Mouse (Mus musculus) testis, adult 2 months (tissue): ENCODE measurements around the gene Isoc2b.

Experiments
- CTCF ChIP-seq: fragments of 200-500 bp; IDR thresholded peaks from 2 replicates; pipeline ENCODE4 v1.5.1; 2012; ENCODE audit warnings: low read depth, mild to moderate bottlenecking, inconsistent platforms, low read length, moderate library complexity; ENCODE audit not compliant: control insufficient read depth, insufficient read depth, insufficient replicate concordance
- POLR2A ChIP-seq: fragments of 200-500 bp; IDR thresholded peaks from 2 replicates; pipeline ENCODE4 v1.6.1; 2012; ENCODE audit warnings: low read depth, mild to moderate bottlenecking, inconsistent platforms, low read length, moderate library complexity; ENCODE audit not compliant: control insufficient read depth

DNA sequence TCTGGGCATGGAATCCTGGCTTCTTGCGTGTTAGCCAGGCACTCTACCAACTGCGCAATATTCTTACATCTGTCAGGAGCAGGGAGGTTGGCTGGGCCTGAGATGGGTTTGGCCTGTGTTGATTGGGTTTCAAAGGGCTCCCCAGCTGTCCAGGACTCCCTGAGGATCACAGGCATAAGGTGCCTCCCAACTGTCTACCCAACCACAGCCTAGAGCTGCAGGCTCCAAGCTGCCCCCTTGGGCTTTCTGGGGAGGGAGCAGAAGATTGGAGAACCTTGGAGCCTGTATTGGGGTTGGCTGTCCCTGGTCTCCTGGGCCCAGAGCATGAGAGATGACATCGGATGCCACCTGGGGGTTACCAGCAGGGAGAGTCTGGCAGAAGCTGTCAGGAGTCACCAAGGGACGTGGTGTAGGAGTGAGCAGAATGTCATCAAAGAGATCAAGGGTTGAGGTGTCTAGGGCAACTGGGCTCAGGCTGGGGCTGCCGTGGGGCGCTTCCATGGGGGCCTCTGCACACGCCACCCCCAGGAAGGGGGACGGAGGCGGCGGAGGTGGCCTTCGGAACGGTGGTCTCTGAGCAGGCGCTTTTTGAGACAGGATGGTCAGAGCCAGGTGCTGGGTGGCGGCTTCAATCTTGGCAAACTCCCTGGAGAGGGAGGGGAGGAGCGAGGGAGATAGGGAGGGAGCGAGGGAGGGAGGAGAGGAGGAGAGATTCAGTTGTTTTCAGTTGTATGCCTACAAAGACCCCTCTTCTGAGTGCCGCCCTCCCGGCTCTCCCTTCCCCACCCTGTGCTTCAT lies 29.0 kb upstream of the Isoc2b start:
- TF ChIP-seq CTCF (no peak), POLR2A (no peak)
